Mouse (Mus musculus) adrenal gland, postnatal 25 days (tissue): ENCODE results near the gene Tmem178b. TPM values are rescaled to one million over a fixed set of nuclear protein-coding genes. Genes with fewer than 3 reads are reported as not detected.
A peak's percentile ranks its signal among the peaks of the same experiment; 100 is the strongest.

ENCODE experiments used
- DNase-seq: peaks from one replicate; pipeline ENCODE4 v3.0.0; 2021; ENCODE audit warnings: mixed read lengths
- total RNA-seq: library from RNA; stranded (reverse); gene quantifications from 2 replicates; pipeline ENCODE4 v1.2.3, GENCODE M21; 2021

Tmem178b gene
- total RNA-seq, 1 experiment from 2014 or later, result 33.9 TPM

DNA sequence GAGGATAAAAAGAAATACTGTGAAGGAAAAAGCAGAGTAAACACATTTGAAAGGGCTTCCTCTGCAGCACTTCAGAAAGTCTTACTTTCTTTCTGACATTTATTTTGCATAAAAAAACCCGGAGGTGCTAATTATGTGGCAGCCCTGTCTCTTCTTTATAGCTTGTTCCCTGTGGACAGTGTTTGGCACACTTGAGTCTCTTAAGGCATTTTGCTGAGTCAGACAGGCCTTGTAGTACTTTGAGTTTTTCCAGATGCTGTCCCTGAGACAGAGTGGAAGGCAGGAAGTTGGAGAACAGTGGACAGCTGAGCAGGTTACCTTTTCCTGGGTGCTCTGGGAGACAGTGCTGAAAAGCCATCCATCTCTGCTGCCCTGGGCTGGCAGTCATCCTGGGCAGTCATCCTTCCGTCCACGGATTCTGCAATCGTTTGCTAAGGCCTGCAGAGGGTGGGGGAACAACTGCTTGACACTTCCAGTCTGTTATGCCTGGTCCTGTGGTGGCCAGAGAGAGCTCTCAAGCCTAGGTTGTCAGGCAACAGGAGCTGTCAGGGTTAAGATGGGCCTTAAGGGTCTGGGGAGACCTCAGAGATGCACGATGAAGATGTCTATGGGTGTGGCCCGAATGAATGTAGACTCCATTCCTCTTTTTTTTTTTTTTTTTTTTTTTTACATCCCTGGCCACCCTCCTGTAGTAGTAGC lies 46.1 kb downstream of the Tmem178b start:
- DNase-seq, result no peak

DNA sequence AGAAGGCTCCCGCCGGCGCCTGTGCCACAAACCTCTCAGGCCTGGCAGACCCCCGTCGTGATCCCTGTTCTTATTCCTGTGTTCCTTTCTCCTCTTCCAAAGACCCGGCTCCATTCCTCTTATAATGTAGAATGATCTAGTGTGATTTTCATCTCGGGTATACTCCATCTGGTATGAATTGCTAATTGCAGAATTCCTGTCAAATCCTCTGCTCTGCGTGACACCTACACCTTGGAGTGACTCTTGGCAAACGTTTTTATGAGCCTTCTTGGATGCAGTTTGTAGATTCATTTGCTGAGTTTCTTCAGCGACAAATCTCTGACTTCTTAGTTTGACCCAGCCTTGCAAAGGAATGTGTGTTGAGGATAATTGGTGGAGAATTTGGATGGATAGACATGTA lies 53.4 kb downstream of the Tmem178b start:
- DNase-seq, result no peak

DNA sequence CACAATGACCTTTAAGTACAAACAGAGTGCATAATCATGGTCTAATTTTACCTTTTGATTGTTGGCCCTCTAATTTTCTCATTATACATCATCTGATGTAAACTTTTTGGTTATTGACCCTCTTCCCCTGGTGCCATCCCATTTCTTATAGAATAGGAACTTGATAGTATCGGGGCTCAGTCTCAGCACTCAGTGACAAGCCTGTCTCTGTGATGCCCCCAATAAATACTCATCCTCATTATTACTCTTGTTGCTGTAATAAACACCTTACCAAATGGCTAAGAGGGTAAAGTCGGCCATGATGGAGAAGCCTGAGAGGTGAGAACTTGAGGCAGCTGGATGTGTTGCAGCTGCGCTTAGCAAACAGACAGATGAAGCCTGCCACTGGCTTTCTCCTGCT lies 63.5 kb downstream of the Tmem178b start:
- no peak for DNase-seq

DNA sequence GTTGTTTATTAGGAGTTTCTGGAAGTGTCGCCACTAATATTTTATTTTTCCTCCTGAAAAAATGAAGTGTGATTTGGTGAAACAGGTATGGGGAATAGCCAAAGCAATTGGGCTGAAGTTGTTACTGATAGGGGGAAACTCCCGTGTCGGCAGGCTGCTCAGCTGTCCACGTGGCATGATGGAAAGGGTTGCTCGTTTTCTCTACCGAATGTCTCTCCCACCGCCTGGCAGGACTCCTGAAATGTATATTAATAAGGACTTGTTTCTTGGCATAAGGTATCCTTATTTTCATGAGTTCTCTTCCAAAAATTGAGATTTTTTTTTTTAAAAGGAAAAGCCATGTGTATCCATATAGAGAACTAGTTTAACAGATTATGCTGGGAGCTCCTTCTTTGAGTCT lies 67.8 kb downstream of the Tmem178b start:
- no peak for DNase-seq

DNA sequence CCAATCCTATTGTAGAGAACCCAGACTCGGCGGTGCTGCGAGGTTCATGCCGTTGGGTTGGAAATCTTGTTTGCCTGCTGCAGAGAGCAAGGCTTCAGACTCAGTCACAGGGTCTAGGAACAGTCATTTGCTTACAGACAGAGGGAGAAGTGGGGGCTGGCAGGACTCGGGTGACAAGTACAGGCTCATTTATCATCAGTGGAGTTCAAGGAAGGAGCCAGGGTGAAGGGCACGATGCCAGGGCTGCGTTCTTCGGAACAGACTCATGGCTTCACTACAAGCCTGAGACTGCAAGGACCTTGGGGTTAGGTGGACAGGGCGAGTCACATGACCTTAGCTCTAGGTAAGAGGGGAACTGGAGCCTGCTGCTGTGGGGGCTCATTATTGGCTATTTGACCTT lies 71.8 kb downstream of the Tmem178b start:
- DNase-seq, result peak; percentile 82

DNA sequence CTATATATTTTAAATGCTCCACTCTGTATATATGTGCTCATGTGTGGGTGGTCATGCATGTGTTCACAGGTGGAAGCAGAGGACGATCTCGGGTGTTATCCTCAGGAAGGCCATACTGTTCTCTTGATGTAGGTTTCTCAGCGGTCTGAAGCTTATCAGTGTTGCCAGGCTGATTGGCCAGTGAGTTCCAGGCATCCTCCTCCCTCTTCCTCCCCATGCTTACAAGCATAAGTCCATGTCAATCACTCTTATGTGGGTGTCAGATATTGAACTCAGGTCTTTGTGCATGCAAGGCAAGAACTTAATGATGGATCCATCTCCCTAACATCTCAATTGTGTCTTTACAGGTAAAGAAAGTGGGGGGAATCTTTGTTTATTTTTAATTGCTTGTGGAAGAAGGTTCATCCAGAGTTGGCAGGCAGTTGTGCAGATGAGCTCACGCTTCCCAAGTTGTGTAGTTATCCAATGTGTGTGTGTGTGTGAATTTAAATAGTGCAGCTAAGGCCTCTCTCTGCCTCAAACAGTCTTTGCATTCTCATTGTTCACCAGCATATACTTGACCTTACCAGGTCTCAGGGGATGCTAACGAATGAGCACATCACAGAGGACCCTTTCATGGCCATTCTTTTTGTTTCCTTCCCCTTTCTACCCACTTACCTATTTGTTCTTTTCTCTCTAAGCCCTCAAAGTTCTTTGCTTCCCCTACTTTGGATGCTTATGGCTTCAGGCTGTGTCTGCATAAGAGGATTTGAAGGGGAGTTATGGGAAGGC lies 72.8 kb downstream of the Tmem178b start:
- DNase-seq, result no peak

DNA sequence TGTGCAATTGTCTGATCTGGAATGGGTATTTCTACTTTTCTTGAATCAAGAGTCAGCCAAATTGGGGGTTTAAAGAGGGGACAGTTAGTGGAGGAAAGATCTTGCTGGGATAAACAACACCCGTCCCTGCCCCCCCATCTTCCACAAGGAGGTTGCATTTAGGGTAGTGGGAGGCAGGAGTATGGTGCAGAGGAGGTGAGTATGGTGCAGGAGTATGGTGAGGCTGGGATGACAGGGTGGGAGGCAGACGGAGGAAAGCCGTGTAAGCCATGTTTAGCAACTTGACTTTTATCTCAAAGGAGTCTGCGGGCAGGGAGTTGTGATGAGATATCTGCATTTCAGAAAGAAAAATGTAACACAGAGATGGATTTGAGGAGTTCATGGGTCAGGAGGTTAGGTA lies 73.5 kb downstream of the Tmem178b start:
- DNase-seq, result no peak

DNA sequence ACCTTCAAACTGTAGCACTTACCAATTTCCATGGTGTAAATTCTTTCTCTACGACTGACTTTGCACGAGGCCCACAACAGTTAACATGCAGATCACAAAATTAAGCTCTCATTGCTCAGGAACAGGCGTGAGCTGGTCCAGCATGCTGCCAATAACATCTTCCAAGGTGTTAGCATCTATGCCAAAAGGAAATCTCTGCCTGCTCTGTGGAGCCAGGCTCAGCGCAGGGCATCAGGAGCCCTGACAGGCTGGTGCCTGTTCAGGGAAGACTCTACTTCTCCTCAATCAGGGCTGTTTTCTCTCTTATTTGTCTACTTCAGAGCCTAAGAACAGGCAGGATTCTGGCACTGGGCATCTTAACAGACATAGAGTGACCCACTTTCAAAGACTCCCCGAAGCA lies 80.9 kb downstream of the Tmem178b start:
- no peak for DNase-seq

DNA sequence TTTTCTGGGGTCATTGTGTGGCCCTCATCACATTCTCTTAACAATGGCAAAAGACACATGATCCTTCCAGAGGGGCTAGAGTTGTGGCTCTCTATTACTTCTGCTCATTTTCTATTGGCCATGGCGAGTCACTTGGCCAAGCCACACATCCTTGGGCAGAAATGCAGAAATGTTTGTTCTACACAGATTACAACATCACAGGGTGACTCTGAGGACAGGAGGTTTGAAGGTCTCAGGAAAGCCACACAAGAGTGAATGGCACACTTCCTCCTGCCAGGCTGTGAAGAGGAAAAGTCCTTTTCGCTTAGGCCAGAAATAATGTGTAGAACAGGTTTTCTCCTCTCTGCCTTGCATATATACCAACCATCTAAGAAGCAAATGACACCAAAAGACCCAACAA lies 82.1 kb downstream of the Tmem178b start:
- DNase-seq, result no peak

DNA sequence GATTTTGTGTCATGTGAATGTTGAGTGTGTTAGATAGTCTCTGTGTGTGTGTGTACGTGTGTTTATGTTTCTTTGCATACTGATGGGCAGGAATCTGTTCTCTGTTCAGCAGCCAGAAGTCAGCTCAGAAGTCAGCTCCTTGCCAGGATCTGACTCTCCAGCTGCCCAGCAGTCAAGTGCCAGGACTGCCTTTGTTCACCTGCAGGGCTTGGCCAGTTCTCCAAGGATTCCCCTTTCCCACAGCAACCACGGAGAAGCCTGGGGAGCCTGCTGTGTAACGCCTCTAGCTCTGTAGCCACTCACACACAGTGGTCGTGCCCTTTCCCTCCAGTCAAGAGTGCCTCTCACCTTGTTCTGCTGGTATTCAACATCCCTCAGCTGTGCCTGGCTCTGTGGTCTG lies 91.5 kb downstream of the Tmem178b start:
- no peak for DNase-seq

DNA sequence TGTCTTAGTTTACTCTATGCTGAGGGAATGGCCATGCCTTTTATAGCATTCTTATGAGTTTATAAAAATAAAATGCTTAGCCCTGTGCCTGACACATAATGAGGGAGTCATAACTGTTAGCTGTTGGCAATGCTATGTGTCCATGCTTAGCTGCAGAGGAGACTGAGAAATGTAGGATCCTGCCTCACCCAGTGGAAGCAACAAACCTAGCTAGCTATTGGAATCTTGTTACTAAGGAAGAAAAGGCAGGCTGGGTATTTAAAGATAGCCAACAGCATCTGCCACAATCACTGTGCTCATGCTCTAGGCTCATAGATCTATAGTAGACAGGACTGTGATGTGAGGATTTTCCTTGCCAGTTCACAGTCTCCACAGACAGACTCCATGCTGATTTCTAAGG lies 97.2 kb downstream of the Tmem178b start:
- no peak for DNase-seq

DNA sequence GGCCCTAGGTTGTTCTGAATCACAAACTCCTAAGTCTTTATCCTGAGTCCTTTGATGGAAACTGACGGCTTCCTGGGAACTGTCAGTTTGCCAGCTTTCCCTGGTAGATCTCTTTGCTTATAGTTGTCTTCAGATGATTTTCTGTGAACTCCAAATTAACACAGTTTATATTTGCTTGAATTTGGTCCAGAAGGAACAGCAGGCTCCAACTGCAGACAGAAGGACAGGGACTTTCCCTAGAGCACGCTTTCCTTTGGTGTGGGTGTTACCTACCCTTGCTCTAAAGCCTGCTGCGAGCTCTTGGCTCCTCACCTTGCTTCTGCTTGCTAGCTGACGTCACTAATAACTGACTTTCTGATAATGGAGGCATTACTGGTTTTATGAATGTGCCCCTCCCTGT lies 105.9 kb downstream of the Tmem178b start:
- DNase-seq, result no peak

DNA sequence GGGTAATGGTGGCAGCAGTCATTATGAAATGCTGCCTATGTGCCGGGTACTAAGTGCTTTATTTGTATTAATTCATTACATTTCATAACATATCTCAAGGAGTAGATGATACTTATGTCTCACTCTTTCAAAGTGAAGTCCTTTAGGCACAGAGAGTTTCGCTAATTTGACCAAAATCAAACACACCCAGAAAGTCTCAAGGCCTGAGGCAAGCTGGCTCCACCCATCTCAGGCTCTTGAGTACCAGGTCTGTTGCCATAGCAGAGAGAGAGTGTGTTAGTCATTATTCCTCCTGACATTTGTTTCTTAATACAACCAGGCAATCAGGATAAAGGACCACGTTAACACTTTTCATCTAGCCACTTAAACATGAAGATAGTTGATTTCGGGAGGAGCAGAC lies 117.7 kb downstream of the Tmem178b start:
- DNase-seq, result no peak

DNA sequence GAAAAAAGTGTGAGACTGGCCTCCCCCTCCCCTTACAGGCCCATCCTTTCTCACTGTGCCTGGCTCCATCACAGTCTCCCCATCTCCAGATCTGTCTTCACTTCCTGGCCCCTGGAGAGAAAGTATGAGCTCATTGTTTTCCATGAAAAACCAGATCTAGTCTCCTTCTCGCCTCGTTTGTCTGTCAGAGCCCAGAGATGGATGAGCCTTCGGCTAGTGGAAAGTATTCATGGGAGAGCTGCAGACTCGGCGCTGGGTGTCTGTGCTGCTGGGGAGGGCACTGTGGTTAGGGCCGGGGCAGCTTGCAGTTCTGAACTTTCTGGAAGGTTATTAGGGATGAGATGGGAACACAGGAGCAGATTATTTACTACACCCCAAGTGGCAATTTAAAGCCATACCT lies 118.9 kb downstream of the Tmem178b start:
- no peak for DNase-seq

DNA sequence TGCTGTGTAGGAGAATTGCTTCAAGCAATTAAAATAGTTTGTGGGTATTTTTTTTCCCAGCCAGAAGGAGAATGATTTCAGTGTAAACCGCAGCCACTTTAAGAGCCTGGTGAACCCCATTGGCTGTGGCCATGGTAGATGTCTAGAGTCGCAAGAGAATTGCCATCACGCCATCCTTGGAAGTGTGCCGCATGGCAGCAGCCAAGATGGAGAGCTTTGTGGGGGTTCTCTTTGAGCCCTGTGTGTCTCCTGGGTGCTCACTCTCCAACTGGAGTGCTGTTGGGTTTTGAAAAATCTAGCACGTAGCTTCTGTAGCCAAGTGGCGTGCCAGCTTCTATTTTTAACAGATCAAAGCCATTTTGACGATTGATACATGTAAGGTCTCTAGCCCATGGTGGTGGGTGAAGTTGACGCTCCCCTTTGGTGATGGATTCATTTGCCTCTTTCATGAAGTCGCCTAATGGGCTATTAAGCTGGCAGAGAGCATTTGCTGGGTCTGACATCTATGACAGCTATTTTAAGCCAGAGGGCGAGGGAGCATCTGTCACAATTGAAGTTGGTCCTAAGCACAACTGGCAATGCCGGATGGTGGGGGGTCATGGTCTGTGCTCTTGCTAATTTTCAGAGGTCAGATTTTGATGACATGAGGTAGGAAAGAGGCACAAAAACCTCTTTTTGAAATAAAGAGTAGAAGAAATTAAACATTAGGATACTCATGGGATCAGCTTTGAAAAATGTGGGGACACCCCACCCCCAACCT lies 133.1 kb downstream of the Tmem178b start:
- no peak for DNase-seq

DNA sequence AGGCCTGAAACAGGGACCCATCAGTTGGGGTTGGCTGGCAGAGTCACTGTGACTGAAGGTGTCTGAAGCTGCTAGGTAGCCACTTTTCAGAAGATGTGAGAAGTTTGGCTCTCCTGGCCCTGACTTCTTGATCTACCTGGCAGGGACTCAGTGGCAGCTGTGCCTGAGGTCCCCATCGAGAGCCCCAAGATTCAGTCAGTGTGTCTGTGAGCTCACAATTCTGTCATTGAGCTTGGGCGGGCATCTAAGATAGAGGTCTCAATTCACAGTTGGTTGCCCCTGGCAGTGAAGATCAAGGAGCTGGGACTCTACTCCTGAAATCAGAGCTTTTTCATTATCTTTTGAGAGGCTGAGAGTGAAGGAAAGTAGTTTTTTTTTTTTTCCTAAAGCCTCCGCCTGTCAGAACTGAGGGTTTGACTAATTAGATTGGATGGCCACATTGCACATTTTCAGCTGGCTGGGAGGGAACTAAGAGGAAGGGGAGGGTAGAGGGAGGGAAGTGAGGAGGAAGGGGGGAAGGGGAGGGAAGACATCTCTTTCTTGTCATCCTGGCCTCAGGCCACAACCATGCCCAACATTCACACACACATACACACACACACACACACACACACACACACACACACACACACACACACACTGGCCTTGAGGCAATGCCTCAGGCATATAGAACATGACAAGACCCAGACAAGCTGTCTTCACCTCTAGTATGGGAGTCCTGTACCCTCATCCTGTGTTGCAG lies 135.3 kb downstream of the Tmem178b start:
- DNase-seq, result no peak

DNA sequence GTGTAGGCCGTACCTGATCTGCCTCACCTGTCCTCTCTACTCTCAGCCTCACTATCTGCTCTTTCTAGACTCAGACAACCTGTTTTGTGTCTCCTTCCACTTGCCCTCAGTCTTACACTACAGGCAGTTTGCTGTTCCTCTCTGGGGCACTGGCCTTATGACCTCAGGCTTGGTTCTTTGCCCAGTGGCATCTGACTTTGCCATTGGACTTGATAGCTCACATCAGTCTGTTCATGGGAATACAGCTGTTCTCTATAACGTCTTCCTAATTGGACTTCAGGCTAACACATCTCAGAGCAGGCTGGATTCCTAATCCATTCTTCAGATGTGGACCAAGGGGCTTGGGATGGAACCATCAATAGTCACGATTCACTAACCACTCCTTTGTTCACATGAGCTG lies 136.6 kb downstream of the Tmem178b start:
- DNase-seq, result no peak

DNA sequence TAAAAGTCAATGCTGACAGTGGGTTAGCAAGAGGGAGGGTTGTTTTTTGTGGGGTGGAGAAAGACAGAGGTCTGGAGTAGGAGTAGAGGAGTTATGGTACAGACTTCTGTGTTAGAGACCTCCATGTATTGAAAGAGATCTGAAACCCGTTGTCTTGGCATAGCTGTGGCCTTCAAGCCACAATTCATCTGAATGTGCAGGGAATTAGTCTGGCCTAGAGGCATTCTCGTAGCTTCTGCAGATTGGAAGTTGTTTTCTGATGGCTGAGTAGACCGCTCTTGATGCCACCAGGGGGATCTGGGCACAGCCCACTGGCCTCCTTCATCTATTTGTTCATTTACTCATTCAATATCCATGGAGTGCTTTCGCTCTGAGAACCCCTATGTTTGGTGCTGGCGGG lies 138.0 kb downstream of the Tmem178b start:
- no peak for DNase-seq

DNA sequence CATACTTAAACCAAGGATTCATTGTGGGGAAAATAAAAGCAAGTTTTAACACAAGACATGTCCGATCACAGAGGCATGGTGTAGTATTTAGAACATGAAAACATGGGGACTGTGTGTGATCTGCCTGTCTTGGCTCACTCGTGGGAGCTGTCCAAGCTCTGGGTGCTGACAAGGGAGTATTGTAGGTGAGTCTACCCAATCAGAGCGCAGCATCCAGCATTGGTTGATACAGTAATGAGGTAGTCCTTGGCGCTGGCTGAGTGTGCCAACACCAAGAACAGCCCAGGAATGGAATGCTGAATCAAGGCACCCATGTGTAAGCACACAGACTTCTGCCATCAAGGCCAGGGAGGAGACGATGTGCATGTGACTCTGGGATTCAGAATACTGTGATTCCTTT lies 138.5 kb downstream of the Tmem178b start:
- no peak for DNase-seq

DNA sequence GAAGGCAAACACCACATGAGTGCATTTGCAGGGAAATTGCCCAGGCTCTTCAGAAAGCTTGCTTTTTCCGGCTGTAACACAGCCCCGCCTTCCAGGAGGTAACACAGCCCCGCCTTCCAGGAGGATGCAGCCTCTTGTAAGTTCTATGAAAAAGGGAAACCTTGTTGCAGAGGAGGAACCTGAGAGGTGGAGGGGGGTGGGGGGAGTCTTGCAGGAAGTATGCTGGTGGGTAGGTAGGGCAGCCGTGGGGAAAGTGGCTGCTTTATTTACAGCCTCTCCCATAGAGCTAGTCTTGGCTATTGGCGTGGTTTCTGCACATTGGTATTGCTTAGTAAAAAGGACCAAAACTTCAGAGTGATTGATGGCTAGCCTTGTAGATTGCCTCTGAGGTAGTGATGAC lies 140.3 kb downstream of the Tmem178b start:
- no peak for DNase-seq

DNA sequence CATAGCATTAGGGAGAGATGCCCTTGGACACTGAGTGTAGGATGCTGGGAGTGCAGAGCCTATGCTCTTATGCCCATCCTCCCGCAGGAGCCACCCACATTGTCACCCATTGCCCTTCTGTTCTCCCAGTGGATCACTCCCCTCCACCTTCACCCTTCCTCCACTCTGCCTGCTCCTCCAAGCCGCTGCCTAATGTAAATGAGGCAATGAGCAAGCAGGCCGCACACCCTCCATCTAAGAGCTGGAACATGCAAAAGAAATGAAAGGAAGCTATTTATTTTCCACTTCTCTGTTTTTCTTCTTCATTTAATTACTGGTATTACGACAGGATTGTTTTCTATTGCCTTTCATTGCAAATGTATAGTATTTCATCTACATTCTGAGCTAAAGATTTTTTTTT lies 142.1 kb downstream of the Tmem178b start:
- no peak for DNase-seq

DNA sequence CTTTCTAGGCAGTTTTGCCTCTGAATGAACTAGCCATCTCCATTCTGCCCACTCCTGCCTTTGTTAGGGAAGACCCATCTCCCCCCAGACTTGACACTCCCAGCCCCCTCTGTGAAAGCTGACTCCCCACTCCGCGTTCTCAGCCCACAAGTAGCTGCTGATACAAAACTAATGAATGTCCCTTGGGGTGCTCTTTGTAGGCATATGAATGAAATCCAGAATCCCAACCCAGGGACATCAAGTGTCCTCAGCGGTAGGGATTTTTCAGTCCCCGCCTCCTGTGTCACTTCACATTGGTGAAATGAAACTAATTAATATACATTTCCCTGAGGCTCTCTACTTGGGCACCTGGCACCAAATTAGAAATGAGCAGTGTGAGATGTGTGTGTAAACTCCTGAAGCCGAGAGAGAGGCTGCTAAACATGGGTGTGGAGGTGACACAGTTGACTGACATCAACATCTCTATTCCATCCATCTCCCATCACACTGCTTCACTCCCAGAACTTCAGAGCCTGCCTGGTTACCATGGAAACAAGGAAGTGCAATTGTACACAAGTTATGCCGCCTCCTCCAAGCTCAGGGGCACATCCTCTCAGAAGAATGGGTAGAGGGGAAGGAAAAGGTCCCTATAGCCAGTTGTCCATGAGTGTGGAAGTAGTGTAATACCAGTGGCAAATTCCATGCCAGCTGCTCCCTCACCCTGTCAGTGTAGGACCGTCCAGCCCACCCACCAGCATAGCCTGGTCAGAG lies 142.8 kb downstream of the Tmem178b start:
- DNase-seq, result no peak
